Mouse (Mus musculus) forebrain, embryonic 16.5 days (tissue): ENCODE measurements around the gene Dlgap4. TPM values are rescaled to one million over a fixed set of nuclear protein-coding genes. Genes with fewer than 3 reads are reported as not detected.
"Not testable (repeated sequence)": the region's sequence is repeated elsewhere in the genome, so short reads cannot be mapped to it uniquely, and the experiment has no call there.

Experiments used
- ATAC-seq: fragments of 200-750 bp; cut with Nextera tagmentation; 2 replicates; pipeline ENCODE4 v1.8.0; 2017; ENCODE audit warnings: mild to moderate bottlenecking, moderate library complexity
- H3K27ac ChIP-seq: fragments of 300-500 bp; sonication (generic); 2 replicates; pipeline ENCODE4 v1.5.1; 2014; ENCODE audit warnings: low read length, control low read depth
- H3K27me3 ChIP-seq: fragments of 300-500 bp; sonication (generic); replicated peaks from 2 replicates; pipeline ENCODE4 v1.6.1; 2014; ENCODE audit warnings: low read length; ENCODE audit not compliant: control insufficient read depth, insufficient read depth
- H3K36me3 ChIP-seq: fragments of 300-500 bp; sonication (generic); 2 replicates; pipeline ENCODE4 v1.6.1; 2014; ENCODE audit not compliant: control insufficient read depth, insufficient read depth
- H3K4me1 ChIP-seq: fragments of 300-500 bp; sonication (generic); replicated peaks from 2 replicates; pipeline ENCODE4 v1.6.1; 2014; ENCODE audit warnings: low read length; ENCODE audit not compliant: control insufficient read depth, insufficient read depth
- H3K4me2 ChIP-seq: fragments of 300-500 bp; sonication (generic); 2 replicates; pipeline ENCODE4 v1.6.1; 2014; ENCODE audit warnings: mild to moderate bottlenecking, low read length, control low read depth
- H3K4me3 ChIP-seq: fragments of 300-500 bp; sonication (generic); replicated peaks from 2 replicates; pipeline ENCODE4 v1.5.1; 2014; ENCODE audit warnings: mild to moderate bottlenecking, low read length, control low read depth
- H3K9ac ChIP-seq: fragments of 300-500 bp; sonication (generic); replicated peaks from 2 replicates; pipeline ENCODE4 v1.6.1; 2014; ENCODE audit warnings: low read depth, low read length, control low read depth
- H3K9me3 ChIP-seq: fragments of 300-500 bp; sonication (generic); 2 replicates; pipeline ENCODE4 v1.6.1; 2016; ENCODE audit warnings: low read length; ENCODE audit not compliant: control insufficient read depth
- WGBS: fragments of 180-500 bp; shearing (Covaris S2); extraction: QIAGEN DNeasy Blood & Tissue Kit; methylation state at CpG from one replicate; pipeline ENCODE4 v1.1.7; 2014; 5-methylcytosine and 5-hydroxymethylcytosine counted together
- polyA plus RNA-seq: library from polyadenylated mRNA; unstranded; fragments of >200 nt; fragmentation: Nextera tagmentation; extraction: Ambion mirVana; gene quantifications from 2 replicates; pipeline ENCODE4 v1.2.1, GENCODE M21; 2015

Dlgap4 gene
- polyA plus RNA-seq, 1 experiment from 2014 or later = 361 TPM

GRCm38 (mm10) chr2:156781836-156782480 is 168.5 kb downstream of the Dlgap4 start:
- no peaks in the 10 kb centered on the region for H3K36me3 ChIP-seq
- no peak overlapping the region for H3K27ac ChIP-seq
- H3K9ac ChIP-seq = no peak overlapping the region
- 69% methylated on average over 4 of the region's 4 CpGs for WGBS
- H3K4me2 ChIP-seq = no peak overlapping the region
- H3K4me1 ChIP-seq = 0 out of 2 replicates have a peak, but pooled peaks cover 3% of the 10 kb centered on the region
- ATAC-seq = no peak
- no peak overlapping the region for H3K4me3 ChIP-seq
- H3K9me3 ChIP-seq = no peaks in the 10 kb centered on the region
- no peaks in the 10 kb centered on the region for H3K27me3 ChIP-seq

GRCm38 (mm10) chr2:156782481-156783348 is 169.2 kb downstream of the Dlgap4 start:
- Histone ChIP-seq H3K4me3 (no peak overlapping the region), H3K9me3 (no peaks in the 10 kb centered on the region), H3K27ac (no peak overlapping the region), H3K27me3 (no peaks in the 10 kb centered on the region), H3K36me3 (no peaks in the 10 kb centered on the region), H3K4me2 (no peak overlapping the region), H3K9ac (no peak overlapping the region), H3K4me1 (0 out of 2 replicates have a peak, but pooled peaks cover 3% of the 10 kb centered on the region)
- 89% methylated on average over 10 of the region's 10 CpGs for WGBS
- ATAC-seq = no peak

GRCm38 (mm10) chr2:156783349-156783728 is 169.8 kb downstream of the Dlgap4 start:
- Histone ChIP-seq H3K36me3 (no peaks in the 10 kb centered on the region), H3K4me3 (no peak overlapping the region), H3K9me3 (no peaks in the 10 kb centered on the region), H3K27ac (no peak overlapping the region), H3K4me2 (no peak overlapping the region), H3K9ac (no peak overlapping the region), H3K27me3 (no peaks in the 10 kb centered on the region), H3K4me1 (no peaks in the 10 kb centered on the region)
- no peak for ATAC-seq
- WGBS = 79% methylated on average over 9 of the region's 9 CpGs

GRCm38 (mm10) chr2:156784016-156784585 is 170.6 kb downstream of the Dlgap4 start:
- WGBS = 80% methylated on average over 7 of the region's 7 CpGs
- no peak overlapping the region for H3K9ac ChIP-seq
- H3K27ac ChIP-seq = no peak overlapping the region
- H3K4me3 ChIP-seq = no peak overlapping the region
- no peaks in the 10 kb centered on the region for H3K4me1 ChIP-seq
- no peaks in the 10 kb centered on the region for H3K36me3 ChIP-seq
- no peak overlapping the region for H3K4me2 ChIP-seq
- H3K9me3 ChIP-seq = no peaks in the 10 kb centered on the region
- ATAC-seq = no peak
- no peaks in the 10 kb centered on the region for H3K27me3 ChIP-seq

- no peaks in the 10 kb centered on the region for H3K4me1 ChIP-seq
- no peaks in the 10 kb centered on the region for H3K9me3 ChIP-seq
- H3K27ac ChIP-seq = no peak overlapping the region
- no peaks in the 10 kb centered on the region for H3K36me3 ChIP-seq
- no peak overlapping the region for H3K4me3 ChIP-seq
- no peaks in the 10 kb centered on the region for H3K27me3 ChIP-seq
- no peak for ATAC-seq
- H3K9ac ChIP-seq = no peak overlapping the region
- H3K4me2 ChIP-seq = no peak overlapping the region
- 89% methylated on average over 2 of the region's 2 CpGs for WGBS
Measured at GRCm38 (mm10) chr2:156784891-156785290, 171.4 kb downstream of the Dlgap4 start.

GRCm38 (mm10) chr2:156786369-156786768 is 172.9 kb downstream of the Dlgap4 start:
- H3K27me3 ChIP-seq, H3K4me2 ChIP-seq, H3K36me3 ChIP-seq, H3K9ac ChIP-seq, H3K4me3 ChIP-seq, H3K9me3 ChIP-seq, H3K4me1 ChIP-seq, H3K27ac ChIP-seq, ATAC-seq: not testable (repeated sequence)

- no peaks in the 10 kb centered on the region for H3K4me1 ChIP-seq
- ATAC-seq = no peak
- 83% methylated on average over 5 of the region's 5 CpGs for WGBS
- no peaks in the 10 kb centered on the region for H3K27me3 ChIP-seq
- no peak overlapping the region for H3K4me3 ChIP-seq
- no peaks in the 10 kb centered on the region for H3K36me3 ChIP-seq
- no peak overlapping the region for H3K27ac ChIP-seq
- H3K9me3 ChIP-seq = peaks cover 7% of the 10 kb centered on the region
- no peak overlapping the region for H3K4me2 ChIP-seq
- no peak overlapping the region for H3K9ac ChIP-seq
Measured at GRCm38 (mm10) chr2:156787090-156787775, 173.7 kb downstream of the Dlgap4 start.

GRCm38 (mm10) chr2:156787776-156788105 is 174.2 kb downstream of the Dlgap4 start:
- Histone ChIP-seq H3K36me3 (no peaks in the 10 kb centered on the region), H3K27ac (no peak overlapping the region), H3K4me2 (no peak overlapping the region), H3K27me3 (no peaks in the 10 kb centered on the region), H3K9me3 (peaks cover 10% of the 10 kb centered on the region), H3K4me1 (no peaks in the 10 kb centered on the region), H3K9ac (no peak overlapping the region), H3K4me3 (no peak overlapping the region)
- no peak for ATAC-seq
- 42% methylated on average over 3 of the region's 3 CpGs for WGBS

GRCm38 (mm10) chr2:156788836-156789235 is 175.3 kb downstream of the Dlgap4 start:
- WGBS = 68% methylated on average over 1 of the region's 1 CpGs
- no peak overlapping the region for H3K9ac ChIP-seq
- no peak for ATAC-seq
- no peaks in the 10 kb centered on the region for H3K27me3 ChIP-seq
- H3K4me2 ChIP-seq = no peak overlapping the region
- no peak overlapping the region for H3K4me3 ChIP-seq
- H3K27ac ChIP-seq = no peak overlapping the region
- peaks cover 12% of the 10 kb centered on the region for H3K9me3 ChIP-seq
- no peaks in the 10 kb centered on the region for H3K4me1 ChIP-seq
- H3K36me3 ChIP-seq = no peaks in the 10 kb centered on the region
